Mouse (Mus musculus) natural killer cell, adult 2 months (primary cell): Measurements from ENCODE around the gene Tcf3.

Source experiments
- DNase-seq, 2 experiments: peaks; one replicate each; pipeline ENCODE4 v3.0.0; 2022; ENCODE audit warnings: low spot score in 2 of 2

Gene Tcf3

DNA sequence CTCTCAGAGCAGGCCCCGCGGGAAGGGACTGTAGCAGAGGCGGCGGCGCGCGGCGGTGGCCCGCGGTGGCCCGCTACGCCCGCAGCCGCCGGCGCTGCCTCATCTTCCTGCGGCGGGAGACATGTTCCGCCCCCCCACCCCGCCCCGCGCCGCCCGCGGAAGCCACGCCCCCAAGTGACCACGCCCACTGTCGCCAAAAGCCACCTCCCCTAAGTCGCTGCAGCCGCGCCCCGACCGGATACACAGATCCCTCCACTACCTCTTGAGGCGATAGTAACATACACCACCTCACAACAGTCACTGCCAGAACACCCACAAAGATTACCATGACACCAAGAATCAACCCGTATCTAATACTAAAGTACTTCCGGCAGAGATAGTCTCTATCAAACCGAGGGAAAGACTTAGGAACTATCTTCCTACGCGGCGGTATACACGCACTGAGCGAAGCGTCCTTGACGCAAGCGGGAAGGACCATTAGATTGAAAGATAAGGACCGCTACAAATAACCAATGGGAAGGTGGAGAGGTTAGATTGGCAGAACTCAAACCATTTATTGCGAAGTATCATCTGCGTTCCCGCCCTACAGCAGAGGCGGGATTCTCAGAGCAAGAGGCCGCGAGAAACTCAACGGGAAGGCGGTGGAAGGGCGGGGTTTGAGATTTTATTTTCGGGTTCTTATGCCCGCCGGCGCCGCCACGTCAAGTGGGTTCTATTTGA lies at the start of gene Tcf3:
Tcf3 (minus strand) TSS at position 135 of the 720 bp plus-strand sequence.
- peak; percentile 97 for DNase-seq

GRCm38 (mm10) chr10:80481002-80481401 lies 47.6 kb upstream of the Tcf3 start:
- no peak for DNase-seq

GRCm38 (mm10) chr10:80478531-80478930 lies 45.1 kb upstream of the Tcf3 start:
- no peak for DNase-seq

DNA sequence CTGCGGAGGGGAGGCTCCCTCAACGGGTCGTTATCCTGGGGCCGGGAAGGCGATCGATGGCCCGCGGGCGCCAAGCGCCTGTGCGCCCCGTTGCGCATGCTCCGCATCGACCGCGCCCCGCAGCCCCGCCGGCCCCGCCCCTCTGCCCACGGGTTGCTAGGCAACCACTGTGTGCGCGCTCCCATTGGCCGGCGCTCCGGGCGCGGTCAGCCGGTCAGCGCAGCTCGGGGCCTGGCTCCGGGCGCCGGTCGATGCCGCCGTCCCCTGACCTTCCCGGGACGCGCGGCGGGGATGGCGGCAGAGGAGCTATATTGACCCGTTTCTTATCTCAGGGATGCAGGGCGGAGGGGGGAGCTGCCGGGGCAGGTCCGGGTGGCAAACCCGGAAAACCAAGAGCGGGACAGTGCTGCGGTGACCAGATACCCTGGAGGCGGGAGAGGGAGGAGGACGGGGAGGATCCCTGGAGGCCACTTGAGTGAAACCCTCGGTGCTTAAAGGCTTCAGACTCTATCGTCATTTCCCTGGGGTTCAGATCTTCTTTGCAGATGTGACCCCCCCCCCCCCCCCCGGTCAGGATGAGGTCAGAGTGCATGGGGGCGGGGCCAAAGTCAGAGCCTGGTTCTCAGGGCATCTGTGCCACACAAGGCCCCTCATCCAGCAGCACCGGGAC lies 42.0 kb upstream of the Tcf3 start:
- DNase-seq, result peak; percentile 82 to 86

- DNase-seq, result no peak
These were observed 31.6 kb upstream of the Tcf3 start for GRCm38 (mm10) chr10:80465066-80465465.

- no peak for DNase-seq
These were observed 31.1 kb upstream of the Tcf3 start for GRCm38 (mm10) chr10:80464381-80465035.

GRCm38 (mm10) chr10:80461346-80461745 lies 27.9 kb upstream of the Tcf3 start:
- no peak for DNase-seq

GRCm38 (mm10) chr10:80460324-80460723 lies 26.9 kb upstream of the Tcf3 start:
- DNase-seq, result no peak

- no peak for DNase-seq
These were observed 26.2 kb upstream of the Tcf3 start for GRCm38 (mm10) chr10:80459671-80460070.

DNA sequence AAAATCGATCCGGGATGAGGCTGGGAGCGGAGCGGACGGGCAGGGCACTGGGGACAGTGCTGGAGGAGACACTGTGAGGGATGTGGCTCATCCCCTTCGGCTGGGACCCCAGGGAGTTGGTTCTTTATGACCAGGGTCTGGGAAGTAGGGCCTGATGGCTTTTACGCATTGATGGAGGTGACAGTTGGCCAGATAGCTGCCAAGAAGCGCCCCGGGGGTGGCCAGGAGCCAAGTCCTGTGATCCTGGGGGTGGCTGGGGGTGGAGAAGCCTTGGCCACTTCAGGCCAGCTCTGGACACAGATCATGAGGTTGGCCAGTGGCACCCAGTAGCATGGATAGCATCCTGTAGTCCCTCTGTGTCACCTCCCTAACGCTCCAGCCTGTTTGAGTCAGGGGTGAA lies 25.8 kb upstream of the Tcf3 start:
- DNase-seq, result no peak

- DNase-seq, result no peak
These were observed 22.2 kb upstream of the Tcf3 start for GRCm38 (mm10) chr10:80455697-80456096.

DNA sequence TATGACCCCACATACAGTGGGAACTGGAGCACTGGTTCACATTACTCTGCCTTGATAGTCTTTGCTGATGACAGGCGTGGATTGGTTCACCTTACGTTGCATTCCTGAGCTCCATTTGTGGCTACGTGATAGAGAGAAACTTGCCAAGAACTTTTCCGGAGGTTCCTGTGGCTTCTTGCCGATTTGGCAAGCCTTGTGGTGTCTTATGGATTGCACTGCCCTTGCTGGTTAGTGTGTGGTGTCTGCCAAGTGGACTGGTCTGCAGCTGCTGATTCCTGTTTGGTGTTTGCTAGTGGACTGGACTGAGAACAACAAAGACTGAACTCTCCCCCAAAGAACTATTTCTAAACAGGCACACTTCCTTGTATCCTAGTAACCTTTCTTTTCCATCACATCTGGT lies 21.3 kb upstream of the Tcf3 start:
- no peak for DNase-seq

DNA sequence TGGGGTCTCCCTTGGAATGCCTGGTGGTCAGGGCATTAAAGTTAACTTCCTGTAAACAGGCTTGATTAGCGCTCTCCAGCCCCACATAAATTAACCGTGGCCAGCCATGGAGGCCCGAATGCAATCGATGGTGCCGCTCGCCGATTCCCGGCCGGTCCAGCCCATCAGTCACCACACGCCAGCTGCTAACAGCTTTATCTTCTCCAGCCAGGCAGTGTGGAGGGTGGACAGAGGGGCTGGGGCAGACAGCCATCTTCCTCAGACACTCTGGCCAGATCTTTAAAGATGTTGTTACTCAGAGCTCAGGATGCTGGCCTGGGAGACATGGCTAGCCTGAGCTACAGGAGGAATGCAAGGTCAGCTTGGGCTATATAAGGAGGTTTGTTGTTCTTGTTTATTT lies 20.2 kb upstream of the Tcf3 start:
- DNase-seq, result no peak

- no peak for DNase-seq
These were observed 17.2 kb upstream of the Tcf3 start for GRCm38 (mm10) chr10:80450599-80450998.

GRCm38 (mm10) chr10:80445898-80446601 lies 12.6 kb upstream of the Tcf3 start:
- peak; percentile 71 to 81 for DNase-seq

DNA sequence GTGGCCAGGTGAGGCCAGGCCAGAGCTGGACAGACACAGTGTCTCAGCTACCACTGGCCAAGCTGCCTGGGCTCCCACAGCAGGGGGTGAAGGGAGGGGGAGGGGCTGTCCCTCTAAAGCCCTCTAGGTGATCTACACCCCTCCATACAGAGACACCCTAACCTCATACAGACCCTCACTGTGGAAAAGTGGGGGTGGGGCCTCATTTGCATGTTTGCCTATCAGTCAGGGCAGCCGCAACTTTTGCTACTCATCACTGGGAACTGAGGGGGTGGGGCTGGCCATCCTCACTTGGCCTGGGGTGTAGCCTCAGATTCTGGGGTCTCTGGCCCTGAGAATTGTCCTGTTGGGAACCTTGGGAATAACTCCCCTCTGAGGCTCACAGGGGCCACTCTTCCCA lies 11.6 kb upstream of the Tcf3 start:
- DNase-seq, result no peak

DNA sequence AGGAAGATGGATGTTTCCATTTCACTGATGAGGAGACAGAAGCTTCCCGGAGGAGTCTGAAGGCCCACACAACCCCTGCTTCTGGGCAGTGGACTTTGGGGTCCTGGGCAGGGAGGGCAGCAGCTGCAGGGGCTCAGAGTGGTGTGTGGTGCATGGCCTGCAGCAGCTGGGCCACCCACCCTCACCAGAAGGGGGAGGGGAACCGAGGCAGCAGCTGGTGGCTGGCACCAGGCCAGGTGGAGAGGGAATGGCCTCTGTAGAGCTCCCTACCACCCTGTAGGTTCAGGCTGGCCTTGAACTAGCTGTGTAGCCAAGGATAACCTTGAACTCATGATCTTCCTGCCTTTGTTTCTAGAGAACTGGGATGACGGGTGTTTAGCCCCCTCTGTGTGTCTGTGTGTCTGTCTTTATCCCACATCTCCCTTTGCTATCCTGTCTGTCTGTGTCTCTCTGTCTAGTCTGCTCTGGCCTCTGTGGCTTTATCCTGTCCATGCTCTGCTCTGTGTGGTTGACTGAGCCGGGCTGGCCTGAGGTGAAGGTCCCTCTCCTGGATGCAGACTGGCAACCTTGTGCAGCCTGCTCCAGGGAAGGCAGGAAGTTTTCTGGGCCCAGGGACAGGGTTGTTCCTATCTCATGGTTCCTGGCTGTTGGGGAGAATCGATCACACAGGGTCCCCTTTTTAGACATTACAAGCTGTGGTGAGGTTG lies 11.0 kb upstream of the Tcf3 start:
- DNase-seq, result no peak

- no peak for DNase-seq
These were observed 10.3 kb upstream of the Tcf3 start for GRCm38 (mm10) chr10:80443575-80444278.

DNA sequence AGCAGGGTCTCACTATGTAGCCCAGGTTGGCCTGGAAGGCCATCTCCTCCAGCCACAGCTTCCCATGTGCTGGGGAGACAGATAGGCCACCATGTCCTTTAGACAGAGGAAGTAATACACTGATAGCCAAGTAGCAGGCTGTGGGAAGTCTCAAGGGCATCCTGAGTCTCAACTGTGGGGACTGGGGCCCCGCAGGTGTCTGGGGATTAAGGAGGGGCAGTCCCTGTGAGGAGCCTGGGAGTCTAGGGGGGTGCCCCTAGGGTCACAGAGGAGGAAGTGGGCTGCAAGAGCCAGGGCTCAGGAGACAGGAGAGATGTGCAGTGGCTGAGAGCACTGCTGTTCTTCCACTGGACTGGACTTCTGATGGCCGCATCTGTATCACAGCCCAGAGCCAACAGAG lies 9.5 kb upstream of the Tcf3 start:
- DNase-seq, result peak in 1 of 2 experiments; percentile 56

- no peak for DNase-seq
These were observed 8.2 kb upstream of the Tcf3 start for GRCm38 (mm10) chr10:80441598-80441997.

DNA sequence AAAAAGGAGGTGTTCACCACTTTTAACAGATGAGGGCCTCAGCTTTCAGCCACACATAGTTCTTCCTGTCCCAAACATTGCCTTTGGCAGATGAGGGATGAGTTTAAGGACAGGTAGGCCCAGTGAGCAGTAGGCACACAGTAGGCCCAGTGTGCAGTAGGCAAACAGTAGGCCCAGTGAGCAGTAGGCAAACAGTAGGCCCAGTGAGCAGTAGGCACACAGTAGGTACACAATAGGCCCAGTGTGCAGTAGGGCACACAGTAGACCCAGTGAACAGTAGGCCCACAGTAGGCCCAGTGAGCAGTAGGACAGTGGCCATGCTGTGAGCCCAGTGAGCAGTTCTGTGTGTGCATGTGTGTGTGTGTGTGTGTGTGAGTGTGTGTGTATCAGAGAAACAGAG lies 6.6 kb upstream of the Tcf3 start:
- no peak for DNase-seq
